Comparison of ENCODE assay signal across 22 mouse cellular contexts in the genomic region with DNA sequence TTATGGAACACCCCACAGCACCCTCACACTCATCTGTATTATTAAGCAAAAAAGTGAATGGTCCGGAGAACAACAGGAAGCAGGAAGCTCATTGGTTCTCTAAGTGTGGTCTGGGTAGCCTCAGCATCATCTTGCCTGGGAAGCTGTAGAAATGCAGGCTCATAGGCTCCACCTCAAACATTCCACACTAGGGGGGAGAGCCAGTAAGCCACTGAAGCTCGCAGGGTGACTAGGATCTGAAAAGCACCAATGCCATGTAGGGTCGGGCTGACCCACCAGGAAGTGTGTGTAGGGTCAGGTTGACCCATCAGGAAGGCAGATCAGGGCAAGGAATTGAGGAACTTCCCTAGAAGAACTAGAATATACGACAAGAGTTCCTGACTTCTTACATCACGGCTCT.
A peak's percentile ranks its signal among the peaks of the same experiment; 100 is the strongest.
DNase-seq lines count a peak whose midpoint lies in the region; ATAC-seq lines count a peak whose summit lies in the region.
"Had no signal": no experiment of that assay in that cellular context is flagged by ENCODE, and none has a peak within 500 bp of the region (broad histone marks: within the 10 kb centered on the region; RNA-seq: fewer than 3 reads in every experiment).

No protein-coding gene starts in this region.

- peak; percentile 84 for DNase-seq in midbrain, embryonic 11.5 days (ENCODE audit: low spot score, missing footprints)
- no peak for DNase-seq in midbrain, embryonic 14.5 days
- no peak for DNase-seq in adrenal gland, postnatal 10 days
- DNase-seq in left cerebral cortex, postnatal 25 days (ENCODE audit: low spot score in 2 of 2) = no peak
- no peak for DNase-seq in cerebellum, postnatal 4 days (ENCODE audit: low spot score in 2 of 2)
- DNase-seq: adrenal gland, postnatal 25 days; B cell, adult 2 months; cerebellum, adult 2 months; cerebellum, postnatal 10 days; gastrocnemius, postnatal 36 days; heart, adult 18-20 months; heart, postnatal 14 days had no signal

- no peak overlapping the region for H3K9ac ChIP-seq in midbrain, embryonic 11.5 days (ENCODE audit: low read length)
- H3K9ac ChIP-seq in midbrain, embryonic 14.5 days (replicated peaks; ENCODE audit: low read length) = no peak overlapping the region
- H3K9ac ChIP-seq: embryonic facial prominence, embryonic 12.5 days; forebrain, embryonic 15.5 days; heart, embryonic 15.5 days; hindbrain, embryonic 12.5 days had no signal

- H3K27me3 ChIP-seq in midbrain, embryonic 11.5 days (ENCODE audit: control insufficient read depth, insufficient read depth, low read length) = no peaks in the 10 kb centered on the region
- H3K27me3 ChIP-seq in midbrain, embryonic 14.5 days (ENCODE audit: control insufficient read depth, insufficient read depth, low read length) = no peaks in the 10 kb centered on the region
- H3K27me3 ChIP-seq: embryonic facial prominence, embryonic 12.5 days; forebrain, embryonic 15.5 days; heart, embryonic 15.5 days; hindbrain, embryonic 12.5 days had no signal

- ATAC-seq in midbrain, embryonic 11.5 days (ENCODE audit: low FRiP score) = no peak
- ATAC-seq in midbrain, embryonic 14.5 days (ENCODE audit: low FRiP score, low TSS enrichment) = no peak
- peak; percentile 75 for ATAC-seq in common myeloid progenitor, adult 5-6 weeks (replicated peaks; ENCODE audit: low read depth, poor library complexity, severe bottlenecking)
- peak; percentile 41 for ATAC-seq in megakaryocyte, adult 5-6 weeks (ENCODE audit: poor library complexity, severe bottlenecking)
- ATAC-seq: CD4-positive, CD25-positive, alpha-beta regulatory T cell, adult 4 months; forebrain, embryonic 15.5 days; hindbrain, embryonic 16.5 days; inflammation-experienced regulatory T-cells, adult 6 months had no signal

- 69% methylated on average over 5 of the region's 5 CpGs for WGBS in midbrain, embryonic 11.5 days
- WGBS in midbrain, embryonic 14.5 days = 72% methylated on average over 5 of the region's 5 CpGs

- no peak overlapping the region for H3K4me3 ChIP-seq in midbrain, embryonic 11.5 days (ENCODE audit: low read depth, low read length)
- H3K4me3 ChIP-seq in midbrain, embryonic 14.5 days (replicated peaks; ENCODE audit: low read depth, low read length) = no peak overlapping the region
- H3K4me3 ChIP-seq: embryonic facial prominence, embryonic 12.5 days; forebrain, embryonic 15.5 days; heart, embryonic 10.5 days; heart, embryonic 15.5 days; hindbrain, embryonic 12.5 days had no signal

- no peaks in the 10 kb centered on the region for H3K36me3 ChIP-seq in midbrain, embryonic 11.5 days (ENCODE audit: control insufficient read depth, insufficient read depth, low read length)
- no peaks in the 10 kb centered on the region for H3K36me3 ChIP-seq in midbrain, embryonic 14.5 days (ENCODE audit: control insufficient read depth, insufficient read depth, low read length)
- H3K36me3 ChIP-seq: embryonic facial prominence, embryonic 12.5 days; forebrain, embryonic 15.5 days; heart, embryonic 10.5 days; heart, embryonic 15.5 days; hindbrain, embryonic 12.5 days had no signal

- no peak overlapping the region for H3K27ac ChIP-seq in midbrain, embryonic 11.5 days (ENCODE audit: low read depth, low read length)
- H3K27ac ChIP-seq in midbrain, embryonic 14.5 days (replicated peaks; ENCODE audit: low read depth, low read length) = no peak overlapping the region
- H3K27ac ChIP-seq: embryonic facial prominence, embryonic 12.5 days; forebrain, embryonic 15.5 days; heart, embryonic 10.5 days; heart, embryonic 15.5 days; hindbrain, embryonic 12.5 days had no signal

- H3K4me1 ChIP-seq in midbrain, embryonic 11.5 days (ENCODE audit: control insufficient read depth, insufficient read depth, low read length) = no peaks in the 10 kb centered on the region
- H3K4me1 ChIP-seq in midbrain, embryonic 14.5 days (ENCODE audit: control insufficient read depth, insufficient read depth, low read length) = no peaks in the 10 kb centered on the region
- H3K4me1 ChIP-seq: embryonic facial prominence, embryonic 12.5 days; heart, embryonic 15.5 days; hindbrain, embryonic 12.5 days had no signal

- intact Hi-C loops in left cerebral cortex, postnatal 25 days (cut with DNase I) = no loop called here

- H3K9me3 ChIP-seq in midbrain, embryonic 11.5 days (ENCODE audit: control insufficient read depth, low read length) = no peaks in the 10 kb centered on the region
- H3K9me3 ChIP-seq in midbrain, embryonic 14.5 days (ENCODE audit: control insufficient read depth, low read length) = no peaks in the 10 kb centered on the region
- H3K9me3 ChIP-seq: embryonic facial prominence, embryonic 12.5 days; forebrain, embryonic 15.5 days; heart, embryonic 10.5 days; heart, embryonic 15.5 days; hindbrain, embryonic 12.5 days had no signal

- no peak overlapping the region for H3K4me2 ChIP-seq in midbrain, embryonic 11.5 days
- H3K4me2 ChIP-seq in midbrain, embryonic 14.5 days (ENCODE audit: low read length) = no peak overlapping the region
- H3K4me2 ChIP-seq: embryonic facial prominence, embryonic 12.5 days; forebrain, embryonic 15.5 days; heart, embryonic 15.5 days; hindbrain, embryonic 12.5 days had no signal

Comparison
In these comparisons a context has a peak if more than half of its experiments do, and no peak if none do; other contexts are left out.
1. ATAC-seq: peak in common myeloid progenitor, adult 5-6 weeks (single experiment) and megakaryocyte, adult 5-6 weeks (single experiment); none in midbrain, embryonic 11.5 days (single experiment) and midbrain, embryonic 14.5 days (single experiment).